Mouse (Mus musculus): Measurements from ENCODE around the gene Gfer. TPM values are rescaled to one million over a fixed set of nuclear protein-coding genes. Genes with fewer than 3 reads are reported as not detected.

The Gfer gene
- 30.2 and 39.5 TPM in 2 replicates for polyA plus RNA-seq (2012; rRNA removed)

GRCm38 (mm10) chr17:24696011-24696697 is at the start of gene Gfer, which contains the start of gene Noxo1:
Gene Gfer, minus strand, starts transcription at chr17:24696156.
Gene Noxo1, plus strand, starts transcription at chr17:24696234.

GRCm38 (mm10) chr17:24736330-24737051 is 40.5 kb upstream of the Gfer start, which contains the start of gene Msrb1:
Gene Msrb1, plus strand, starts transcription at chr17:24736642.

GRCm38 (mm10) chr17:24727618-24728017 is 31.7 kb upstream of the Gfer start, which contains the start of gene Rpl3l:
Gene Rpl3l, plus strand, starts transcription at chr17:24727820.

GRCm38 (mm10) chr17:24724184-24724583 is 28.2 kb upstream of the Gfer start, which contains the start of gene Ndufb10:
Gene Ndufb10, minus strand, starts transcription at chr17:24724478.

GRCm38 (mm10) chr17:24717943-24718342 is 22.0 kb upstream of the Gfer start, which contains the start of the genes Rnf151 and Rps2:
Gene Rnf151, minus strand, starts transcription at chr17:24718063.
Gene Rps2, plus strand, starts transcription at chr17:24718116.

GRCm38 (mm10) chr17:24706982-24707800 is 11.2 kb upstream of the Gfer start, which contains the start of gene Tbl3:
Gene Tbl3, minus strand, starts transcription at chr17:24707660.

GRCm38 (mm10) chr17:24689251-24690081 is 6.5 kb downstream of the Gfer start, which contains the start of gene Syngr3:
Gene Syngr3, minus strand, starts transcription at chr17:24689955.

GRCm38 (mm10) chr17:24669545-24670245 is 26.3 kb downstream of the Gfer start, which contains the start of gene Zfp598:
Gene Zfp598, plus strand, starts transcription at chr17:24669687.

GRCm38 (mm10) chr17:24658017-24658758 is 37.8 kb downstream of the Gfer start, which contains the start of gene Npw:
Gene Npw, minus strand, starts transcription at chr17:24658457.

GRCm38 (mm10) chr17:24650070-24650616 is 45.8 kb downstream of the Gfer start, which contains the start of gene Slc9a3r2:
Gene Slc9a3r2, minus strand, starts transcription at chr17:24650327.

Other genes starting within 250 kb of the Gfer start
- 45.4 and 62.2 TPM in 2 replicates for gene E4f1, start 225.8 kb downstream of the Gfer start, polyA plus RNA-seq (2012; rRNA removed)
- gene Pgp, start 225.8 kb downstream of the Gfer start, polyA plus RNA-seq (2012; rRNA removed), result 39.5 and 70.0 TPM in 2 replicates
- gene Bricd5, start 222.3 kb downstream of the Gfer start, polyA plus RNA-seq (2012; rRNA removed), result 0.65 and 0.66 TPM in 2 replicates
- 29.8 and 44.7 TPM in 2 replicates for gene Mlst8, start 217.1 kb downstream of the Gfer start, polyA plus RNA-seq (2012; rRNA removed)
- gene Caskin1, start 207.6 kb downstream of the Gfer start, polyA plus RNA-seq (2012; rRNA removed), result 28.4 and 30.5 TPM in 2 replicates
- gene Traf7, start 168.2 kb downstream of the Gfer start, polyA plus RNA-seq (2012; rRNA removed), result 155 and 253 TPM in 2 replicates
- 1.1 and 1.8 TPM in 2 replicates for gene Rab26, start 161.9 kb downstream of the Gfer start, polyA plus RNA-seq (2012; rRNA removed)
- gene Pkd1, start 146.3 kb downstream of the Gfer start, polyA plus RNA-seq (2012; rRNA removed), result 40.1 and 43.7 TPM in 2 replicates
- 98.5 and 150 TPM in 2 replicates for gene Tsc2, start 63.5 kb downstream of the Gfer start, polyA plus RNA-seq (2012; rRNA removed)
- gene Nthl1, start 63.5 kb downstream of the Gfer start, polyA plus RNA-seq (2012; rRNA removed), result 21.1 and 22.2 TPM in 2 replicates
- gene Slc9a3r2, start 45.8 kb downstream of the Gfer start, polyA plus RNA-seq (2012; rRNA removed), result 26.4 and 32.7 TPM in 2 replicates
- 0.26 TPM in 1 of 2 replicates, not detected in the other for gene Npw, start 37.7 kb downstream of the Gfer start, polyA plus RNA-seq (2012; rRNA removed)
- gene Zfp598, start 26.5 kb downstream of the Gfer start, polyA plus RNA-seq (2012; rRNA removed), result 71.2 and 73.0 TPM in 2 replicates
- 4.9 and 6.7 TPM in 2 replicates for gene Syngr3, start 6.2 kb downstream of the Gfer start, polyA plus RNA-seq (2012; rRNA removed)
- gene Noxo1, start 78 bp upstream of the Gfer start, polyA plus RNA-seq (2012; rRNA removed), result 6.4 and 7.1 TPM in 2 replicates
- gene Tbl3, start 11.5 kb upstream of the Gfer start, polyA plus RNA-seq (2012; rRNA removed), result 66.5 and 85.6 TPM in 2 replicates
- 0.63 and 0.70 TPM in 2 replicates for gene Rnf151, start 21.9 kb upstream of the Gfer start, polyA plus RNA-seq (2012; rRNA removed)
- gene Rps2, start 22.0 kb upstream of the Gfer start, polyA plus RNA-seq (2012; rRNA removed), result 2,876 and 3,382 TPM in 2 replicates
- 177 and 184 TPM in 2 replicates for gene Ndufb10, start 28.3 kb upstream of the Gfer start, polyA plus RNA-seq (2012; rRNA removed)
- 0.07 TPM in 1 of 2 replicates, not detected in the other for gene Rpl3l, start 31.7 kb upstream of the Gfer start, polyA plus RNA-seq (2012; rRNA removed)
- 27.4 and 35.8 TPM in 2 replicates for gene Msrb1, start 40.5 kb upstream of the Gfer start, polyA plus RNA-seq (2012; rRNA removed)
- 0.42 and 0.88 TPM in 2 replicates for gene Hs3st6, start 56.8 kb upstream of the Gfer start, polyA plus RNA-seq (2012; rRNA removed)
- 0.12 and 0.19 TPM in 2 replicates for gene Meiob, start 108.1 kb upstream of the Gfer start, polyA plus RNA-seq (2012; rRNA removed)
- 22.7 and 23.0 TPM in 2 replicates for gene Hagh, start 144.0 kb upstream of the Gfer start, polyA plus RNA-seq (2012; rRNA removed)
- 15.9 and 17.5 TPM in 2 replicates for gene Fahd1, start 154.2 kb upstream of the Gfer start, polyA plus RNA-seq (2012; rRNA removed)
- 0.09 and 0.22 TPM in 2 replicates for gene Igfals, start 169.8 kb upstream of the Gfer start, polyA plus RNA-seq (2012; rRNA removed)
- 28.1 and 32.5 TPM in 2 replicates for gene Nubp2, start 190.2 kb upstream of the Gfer start, polyA plus RNA-seq (2012; rRNA removed)
- 28.8 and 42.0 TPM in 2 replicates for gene Spsb3, start 190.5 kb upstream of the Gfer start, polyA plus RNA-seq (2012; rRNA removed)
- 34.6 and 35.0 TPM in 2 replicates for gene Eme2, start 198.9 kb upstream of the Gfer start, polyA plus RNA-seq (2012; rRNA removed)
- gene Mrps34, start 199.0 kb upstream of the Gfer start, polyA plus RNA-seq (2012; rRNA removed), result 85.7 and 98.3 TPM in 2 replicates
- gene Nme3, start 200.3 kb upstream of the Gfer start, polyA plus RNA-seq (2012; rRNA removed), result 48.4 and 48.7 TPM in 2 replicates
- 157 and 167 TPM in 2 replicates for gene Mapk8ip3, start 240.8 kb upstream of the Gfer start, polyA plus RNA-seq (2012; rRNA removed)

All from central nervous system, embryonic 11.5 days (tissue).